Mouse (Mus musculus): ENCODE measurements around the gene Tet1. TPM values are rescaled to one million over a fixed set of nuclear protein-coding genes. Genes with fewer than 3 reads are reported as not detected.

Tet1 gene
- polyA plus RNA-seq, 1 experiment, result 0.29 TPM

DNA sequence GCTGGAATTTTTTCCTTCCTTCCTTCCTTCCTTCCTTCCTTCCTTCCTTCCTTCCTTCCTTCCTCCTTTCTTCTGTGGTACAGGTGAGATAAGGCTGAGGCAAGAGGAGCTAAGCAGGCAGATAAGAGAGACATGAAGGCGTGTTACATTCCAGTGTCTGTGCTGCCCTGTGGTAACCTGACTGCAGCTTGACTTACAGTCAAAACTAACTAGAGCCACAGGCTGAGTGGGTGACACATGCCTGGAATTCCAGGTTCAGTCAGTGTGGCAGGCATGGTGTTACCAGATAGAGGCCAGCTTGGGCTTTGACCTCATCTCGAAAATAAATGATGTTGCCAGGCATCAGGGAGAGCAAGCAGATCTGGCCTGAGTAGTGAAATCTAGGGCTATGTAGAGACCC lies 53.8 kb downstream of the Tet1 start:
- 65% methylated on average over 2 of the region's 2 CpGs for WGBS
- no peak for DNase-seq (ENCODE audit: low read depth, low spot score)

DNA sequence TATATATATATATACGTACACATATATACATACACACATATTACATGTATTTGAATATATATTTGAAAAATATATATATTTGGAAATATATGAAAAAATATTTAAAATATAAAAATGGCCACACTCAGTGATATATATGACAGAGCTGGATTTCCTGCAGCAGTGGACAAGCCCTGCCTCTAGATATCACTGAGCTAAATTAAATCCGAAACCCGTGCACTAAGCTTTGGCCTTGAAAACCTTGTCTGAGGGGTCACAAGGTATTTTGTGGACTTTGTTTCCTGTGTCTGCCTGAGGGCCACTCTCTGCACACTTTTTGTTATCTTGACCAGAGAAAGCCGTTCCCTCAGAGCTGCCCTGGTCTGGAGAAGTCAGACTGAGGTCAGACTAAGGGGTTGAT lies 54.2 kb downstream of the Tet1 start:
- 79% methylated on average over 4 of the region's 4 CpGs for WGBS
- DNase-seq (ENCODE audit: low read depth, low spot score), result no peak

GRCm38 (mm10) chr10:62851578-62851977 lies 57.2 kb downstream of the Tet1 start:
- DNase-seq (ENCODE audit: low read depth, low spot score), result no peak
- WGBS, result 85% methylated on average over 7 of the region's 7 CpGs

- no peak for DNase-seq (ENCODE audit: low read depth, low spot score)
- WGBS, result 68% methylated on average over 4 of the region's 4 CpGs
Observed at GRCm38 (mm10) chr10:62851025-62851424, 57.8 kb downstream of the Tet1 start.

- WGBS, result 98% methylated on average over 2 of the region's 2 CpGs
- no peak for DNase-seq (ENCODE audit: low read depth, low spot score)
Observed at GRCm38 (mm10) chr10:62848783-62849182, 60.0 kb downstream of the Tet1 start.

GRCm38 (mm10) chr10:62847069-62847626 lies 61.6 kb downstream of the Tet1 start:
- DNase-seq (ENCODE audit: low read depth, low spot score), result no peak
- WGBS, result 62% methylated on average over 12 of the region's 12 CpGs

GRCm38 (mm10) chr10:62843787-62844491 lies 64.9 kb downstream of the Tet1 start:
- DNase-seq (ENCODE audit: low read depth, low spot score), result no peak

GRCm38 (mm10) chr10:62841901-62842447 lies 66.8 kb downstream of the Tet1 start:
- DNase-seq (ENCODE audit: low read depth, low spot score), result no peak
- WGBS, result 76% methylated on average over 10 of the region's 10 CpGs

More at GRCm38 (mm10) chr10:62843787-62844491, 64.9 kb downstream of the Tet1 start:
- 29% methylated on average over 9 of the region's 9 CpGs for WGBS

DNA sequence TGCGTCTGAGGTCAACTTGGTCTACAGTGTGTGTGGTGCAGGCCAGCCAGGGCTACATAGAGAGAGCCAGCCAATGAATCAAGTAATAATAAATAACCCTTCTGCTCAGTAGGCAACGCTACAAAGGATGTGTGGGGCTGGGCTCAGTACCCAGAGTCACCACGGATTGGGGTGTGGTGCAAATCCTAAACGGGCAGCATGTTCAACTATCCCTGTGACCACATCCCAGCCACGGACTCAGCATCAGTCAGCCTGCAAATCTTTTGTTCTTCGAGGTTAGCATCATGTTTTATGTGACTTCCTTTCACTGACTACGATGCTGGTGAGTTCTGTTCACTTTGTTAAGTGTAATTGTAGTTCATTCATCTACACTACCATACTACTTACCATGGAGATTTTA lies 68.1 kb downstream of the Tet1 start:
- DNase-seq (ENCODE audit: low read depth, low spot score), result no peak
- WGBS, result 86% methylated on average over 7 of the region's 7 CpGs

DNA sequence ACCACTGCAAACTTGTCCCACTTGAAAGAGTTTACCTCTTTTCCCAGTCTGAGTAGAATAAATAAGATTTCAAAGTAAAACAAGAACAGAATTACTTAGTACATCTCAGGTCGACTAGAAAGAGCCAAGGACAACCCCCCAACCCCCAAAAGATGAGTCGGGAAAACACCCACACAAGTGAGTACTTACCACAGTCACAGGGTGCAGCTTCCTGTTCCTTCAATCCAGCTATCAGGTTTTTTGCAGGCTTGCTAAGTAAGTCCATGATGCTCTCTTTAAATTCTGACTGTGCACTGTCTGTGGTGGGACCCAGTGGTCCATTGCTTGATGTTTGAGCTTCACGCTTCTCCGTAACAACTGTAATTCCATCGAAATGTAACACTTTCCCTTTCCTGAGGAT lies 70.8 kb downstream of the Tet1 start:
- no peak for DNase-seq (ENCODE audit: low read depth, low spot score)
- WGBS, result 87% methylated on average over 5 of the region's 5 CpGs

- WGBS, result 81% methylated on average over 9 of the region's 9 CpGs
Observed at GRCm38 (mm10) chr10:62832783-62833182, 76.0 kb downstream of the Tet1 start.

DNA sequence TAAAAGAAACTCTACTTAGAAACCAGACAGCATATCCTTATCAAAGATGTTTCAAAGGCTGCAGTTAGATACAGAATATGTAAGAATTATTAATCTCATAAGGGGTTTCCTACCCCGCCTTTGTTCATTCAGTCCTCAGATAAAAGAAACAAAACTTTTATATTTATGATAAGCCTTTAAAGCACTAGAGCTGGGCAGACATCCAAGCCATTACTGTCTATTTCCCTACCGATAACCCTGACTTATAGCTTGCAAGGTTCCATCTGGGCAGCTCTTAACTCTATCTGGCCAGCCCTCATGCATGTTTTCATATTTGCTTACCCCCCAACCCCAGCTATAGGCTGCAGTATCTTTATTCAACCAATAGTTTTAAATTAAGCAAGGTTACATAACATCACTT lies 77.2 kb downstream of the Tet1 start:
- 21% methylated on average over 2 of the region's 2 CpGs for WGBS
- no peak for DNase-seq (ENCODE audit: low read depth, low spot score)

More at GRCm38 (mm10) chr10:62832783-62833182, 76.0 kb downstream of the Tet1 start:
- no peak for DNase-seq (ENCODE audit: low read depth, low spot score)

DNA sequence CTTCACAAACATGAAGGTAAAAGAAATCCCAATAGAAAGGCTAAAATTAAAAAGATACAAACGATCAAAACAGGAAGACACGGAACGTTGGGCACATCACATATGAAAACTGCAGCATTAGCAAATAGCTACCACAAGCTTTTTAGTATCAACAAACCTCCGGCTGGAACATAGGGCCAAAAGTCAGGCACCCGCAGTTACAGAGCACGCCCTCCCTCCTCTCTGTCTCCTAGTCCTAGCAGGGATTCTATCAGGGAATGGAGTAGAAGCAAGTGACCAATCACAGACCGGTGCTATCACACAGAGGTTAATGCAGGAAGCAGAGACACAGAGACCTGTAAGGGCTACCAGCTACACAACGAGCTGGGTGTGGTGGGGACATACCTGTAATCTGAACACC lies 84.3 kb downstream of the Tet1 start:
- 72% methylated on average over 8 of the region's 8 CpGs for WGBS
- no peak for DNase-seq (ENCODE audit: low read depth, low spot score)

DNA sequence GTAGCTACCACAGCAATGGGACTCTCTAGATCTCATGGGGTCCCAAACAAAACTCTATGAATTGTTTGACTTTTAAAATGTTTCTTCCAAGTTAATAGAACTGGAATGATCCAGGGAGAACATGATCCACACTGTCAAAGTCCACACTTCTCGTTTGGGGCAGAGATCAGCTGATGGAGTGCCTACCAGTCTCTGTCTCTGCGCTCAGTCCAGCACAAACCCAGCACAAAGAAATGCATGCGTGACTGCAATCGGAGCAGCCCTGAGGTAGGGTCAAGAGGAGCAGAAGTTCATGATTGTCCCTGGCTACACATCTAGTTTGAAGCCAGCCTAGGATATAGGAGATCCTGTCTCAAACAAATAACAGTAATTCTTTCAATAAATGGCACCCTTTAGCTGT lies 85.4 kb downstream of the Tet1 start:
- WGBS, result 82% methylated on average over 4 of the region's 4 CpGs
- no peak for DNase-seq (ENCODE audit: low read depth, low spot score)

GRCm38 (mm10) chr10:62810010-62810409 lies 98.8 kb downstream of the Tet1 start:
- no peak for DNase-seq (ENCODE audit: low read depth, low spot score)
- 60% methylated on average over 4 of the region's 4 CpGs for WGBS

DNA sequence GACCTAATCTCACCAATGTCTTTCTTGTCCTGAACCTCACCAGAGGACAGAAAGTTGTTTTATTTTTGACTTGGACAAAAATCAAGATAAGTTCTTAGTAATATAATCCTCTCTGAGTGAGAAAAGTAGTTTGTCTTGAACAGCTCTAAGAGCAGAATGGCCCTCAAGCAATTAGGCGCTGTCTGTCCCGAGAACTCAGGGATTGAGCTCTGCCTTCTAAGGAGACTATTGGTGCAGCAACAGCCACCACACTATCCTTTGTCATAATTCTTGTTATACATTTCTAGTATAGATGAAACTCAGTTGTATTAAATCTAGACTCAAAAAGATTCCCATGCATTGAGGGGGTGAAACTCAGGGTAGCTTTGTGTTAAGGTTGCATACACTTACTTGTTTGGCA lies 100.0 kb downstream of the Tet1 start:
- 93% methylated on average over 2 of the region's 2 CpGs for WGBS
- DNase-seq (ENCODE audit: low read depth, low spot score), result no peak

DNA sequence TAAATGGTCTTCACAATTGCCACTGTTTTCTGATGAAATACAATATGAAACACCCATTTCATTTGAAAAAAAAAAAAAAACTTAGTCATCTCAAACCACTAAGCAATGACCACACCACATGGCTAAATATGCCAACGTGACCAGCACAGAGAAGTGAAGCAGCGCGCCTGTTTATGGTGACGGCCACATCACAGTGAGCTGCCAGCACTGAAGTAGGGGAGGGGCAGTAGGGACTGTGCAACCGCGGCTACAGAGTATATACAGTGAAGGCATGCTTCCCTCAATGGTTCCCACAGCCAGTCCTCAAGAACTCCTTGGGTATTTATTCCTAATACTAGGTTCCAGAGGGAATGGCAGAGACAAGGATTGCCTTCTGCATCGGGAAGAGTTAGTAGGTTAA lies 100.5 kb downstream of the Tet1 start:
- 83% methylated on average over 7 of the region's 7 CpGs for WGBS

GRCm38 (mm10) chr10:62804106-62804505 lies 104.7 kb downstream of the Tet1 start:
- DNase-seq (ENCODE audit: low read depth, low spot score), result no peak
- 78% methylated on average over 2 of the region's 2 CpGs for WGBS

More for the DNA sequence above, 100.5 kb downstream of the Tet1 start:
- DNase-seq (ENCODE audit: low read depth, low spot score), result no peak

- no peak for DNase-seq (ENCODE audit: low read depth, low spot score)
- WGBS, result 95% methylated on average over 2 of the region's 2 CpGs
Observed at GRCm38 (mm10) chr10:62803296-62803695, 105.5 kb downstream of the Tet1 start.

DNA sequence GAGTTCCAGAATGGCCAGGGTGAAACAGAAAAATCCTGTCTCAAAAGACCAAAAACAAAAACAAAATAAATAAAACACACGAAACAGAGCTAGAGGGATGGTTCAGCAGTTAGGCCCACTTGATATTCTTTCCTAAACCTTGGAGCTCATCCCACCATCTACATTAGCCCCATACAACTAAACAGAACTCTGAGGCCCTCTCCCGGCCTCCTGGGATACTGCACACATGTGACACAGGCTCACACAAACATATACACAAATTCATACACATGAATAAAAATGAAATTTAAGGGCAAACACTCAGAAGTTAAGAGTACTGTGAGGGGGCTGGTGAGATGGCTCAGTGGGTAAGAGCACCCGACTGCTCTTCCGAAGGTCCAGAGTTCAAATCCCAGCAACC lies 114.6 kb downstream of the Tet1 start:
- no peak for DNase-seq (ENCODE audit: low read depth, low spot score)
- 95% methylated on average over 4 of the region's 4 CpGs for WGBS

DNA sequence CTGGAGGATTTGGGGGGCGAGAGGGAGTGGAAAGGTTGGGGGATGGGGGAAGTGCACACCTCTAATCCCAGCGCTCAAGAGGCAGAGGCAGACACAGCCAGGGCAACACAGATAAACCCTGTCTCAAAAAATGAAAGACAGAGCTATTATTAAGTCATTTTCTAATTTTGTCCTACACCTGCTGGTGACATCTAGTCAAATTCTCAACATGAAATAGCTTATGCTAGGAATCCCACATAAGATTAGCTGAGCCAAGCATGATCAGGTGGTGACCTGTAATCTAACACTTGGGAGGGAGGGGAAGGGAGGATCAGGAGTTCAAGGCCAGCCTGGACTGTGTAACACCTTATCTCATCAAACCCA lies 115.7 kb downstream of the Tet1 start:
- 52% methylated on average over 2 of the region's 2 CpGs for WGBS
- DNase-seq (ENCODE audit: low read depth, low spot score), result no peak
